Mouse (Mus musculus) heart, postnatal 10 days (tissue): ENCODE results near the gene Ybx1. TPM values are rescaled to one million over a fixed set of nuclear protein-coding genes. Genes with fewer than 3 reads are reported as not detected.

Experiments
- DNase-seq, 2 experiments: peaks; one replicate each; pipeline ENCODE4 v3.0.0; 2021
- intact Hi-C: fragments of 180-260 bp; cut with DNase I; formaldehyde crosslinking; loops from one replicate; pipeline ENCODE4 v1.15.1; 2025
- total RNA-seq, 2 experiments: library from RNA; stranded (reverse); gene quantifications; 2 replicates each; pipeline ENCODE4 v1.2.3; 2021

Ybx1 gene
- total RNA-seq, 2 experiments from 2014 or later = 750 to 806 TPM

GRCm38 (mm10) chr4:119242571-119242970, 51.8 kb downstream of the Ybx1 start:
- intact Hi-C loops = loop anchor here (10.0 kb wide), 2 partner anchors 382 to 572 kb away; no protein-coding TSS in a partner anchor
- DNase-seq = no peak

- DNase-seq = peak in 1 of 2 experiments; percentile 59
- intact Hi-C loops = loop anchor here (10.0 kb wide), 2 partner anchors 383 to 573 kb away; no protein-coding TSS in a partner anchor
These were observed 52.7 kb downstream of the Ybx1 start for GRCm38 (mm10) chr4:119241664-119242063.

GRCm38 (mm10) chr4:119239181-119239682, 55.2 kb downstream of the Ybx1 start:
- intact Hi-C loops = loop anchor here (2.0 to 5.0 kb wide), 2 partner anchors 100 to 183 kb away; partner anchors contain the start of genes Ppcs and Zmynd12

GRCm38 (mm10) chr4:119238661-119239060, 55.7 kb downstream of the Ybx1 start:
- no peak for DNase-seq
- intact Hi-C loops = loop anchor here (2.0 to 5.0 kb wide), 2 partner anchors 100 to 184 kb away; partner anchors contain the start of genes Ppcs and Zmynd12

More at GRCm38 (mm10) chr4:119239181-119239682, 55.2 kb downstream of the Ybx1 start:
- DNase-seq = peak; percentile 65 to 66

- intact Hi-C loops = no loop called here
- DNase-seq = no peak
These were observed 60.1 kb downstream of the Ybx1 start for GRCm38 (mm10) chr4:119234348-119234747.

- DNase-seq = peak; percentile 64 to 66
- intact Hi-C loops = loop anchor here (2.0 kb wide), 1 partner anchor 55 kb away; no protein-coding TSS in a partner anchor
These were observed 61.0 kb downstream of the Ybx1 start for GRCm38 (mm10) chr4:119233256-119233901.

GRCm38 (mm10) chr4:119232410-119233255, 61.8 kb downstream of the Ybx1 start, which contains the start of the genes AU022252 and P3h1:
AU022252 (minus strand) TSS chr4:119232712.
P3h1 (plus strand) TSS chr4:119232915.
- intact Hi-C loops = loop anchor here (2.0 kb wide), 1 partner anchor 54 kb away; no protein-coding TSS in a partner anchor
- DNase-seq = peak; percentile 100

Other genes with a start within 250 kb of the Ybx1 start
- 1 to 10 TPM; 5.1 to 7.7 TPM for gene Slc2a1, start 185.9 kb downstream of the Ybx1 start, total RNA-seq
- 10 to 100 TPM; 19.4 to 22.3 TPM for gene Zfp691, start 120.4 kb downstream of the Ybx1 start, total RNA-seq
- gene Ermap, start 104.6 kb downstream of the Ybx1 start, total RNA-seq = under 1 TPM in 1 of 2 experiments, not detected in 1; 0.12 TPM
- 10 to 100 TPM; 30.0 to 30.9 TPM for gene Svbp, start 99.3 kb downstream of the Ybx1 start, total RNA-seq
- gene Tmem269, start 76.4 kb downstream of the Ybx1 start, total RNA-seq = not detected
- 10 to 100 TPM; 13.8 to 18.2 TPM for gene AU022252, start 61.9 kb downstream of the Ybx1 start, total RNA-seq
- gene P3h1, start 61.7 kb downstream of the Ybx1 start, total RNA-seq = 10 to 100 TPM; 23.5 to 24.7 TPM
- gene Cldn19, start 39.2 kb downstream of the Ybx1 start, total RNA-seq = under 1 TPM; 0.17 to 0.43 TPM
- gene Ppih, start 25.9 kb upstream of the Ybx1 start, total RNA-seq = 10 to 100 TPM; 15.1 to 15.4 TPM
- gene Ccdc30, start 120.9 kb upstream of the Ybx1 start, total RNA-seq = under 1 TPM; 0.35 to 0.65 TPM
- gene Ppcs, start 127.8 kb upstream of the Ybx1 start, total RNA-seq = 10 to 100 TPM in 1 of 2 experiments, 1 to 10 TPM in 1; 9.6 to 17.0 TPM
- gene Zmynd12, start 128.2 kb upstream of the Ybx1 start, total RNA-seq = not detected
- gene Rimkla, start 198.0 kb upstream of the Ybx1 start, total RNA-seq = 1 to 10 TPM; 1.3 to 1.5 TPM
- gene Foxj3, start 242.4 kb upstream of the Ybx1 start, total RNA-seq = 10 to 100 TPM; 41.6 to 44.0 TPM
- 1 to 10 TPM; 4.8 to 7.9 TPM for gene Frg2f1, start 244.9 kb upstream of the Ybx1 start, total RNA-seq